Mouse (Mus musculus) T-cell, adult 66 days (primary cell): ENCODE data around the gene Npr1. TPM values are rescaled to one million over a fixed set of nuclear protein-coding genes. Genes with fewer than 3 reads are reported as not detected.

Source experiments
- total RNA-seq, 2 experiments: library from RNA; stranded (reverse); gene quantifications; 3 replicates in 1 of 2; 4 replicates in 1 of 2; pipeline ENCODE4 v1.2.4; 2023

The Npr1 gene
- total RNA-seq, result not detected

GRCm38 (mm10) chr3:90465686-90466310 is at the start of gene Npr1:
Gene Npr1, minus strand, starts transcription at chr3:90465866.

GRCm38 (mm10) chr3:90513796-90514590 is 48.3 kb upstream of the Npr1 start, which contains the start of the genes S100a1 and S100a13:
Gene S100a1, minus strand, starts transcription at chr3:90514392.
Gene S100a13, plus strand, starts transcription at chr3:90514435.

GRCm38 (mm10) chr3:90508950-90509746 is 43.5 kb upstream of the Npr1 start, which contains the start of gene Chtop:
Gene Chtop, minus strand, starts transcription at chr3:90509498.

GRCm38 (mm10) chr3:90490696-90491256 is 25.1 kb upstream of the Npr1 start, which contains the start of gene Snapin:
Gene Snapin, minus strand, starts transcription at chr3:90491033.

GRCm38 (mm10) chr3:90475831-90476611 is 10.4 kb upstream of the Npr1 start, which contains the start of gene Ilf2:
Gene Ilf2, plus strand, starts transcription at chr3:90476126.

GRCm38 (mm10) chr3:90433381-90434020 is 32.2 kb downstream of the Npr1 start, which contains the start of gene Ints3:
Gene Ints3, minus strand, starts transcription at chr3:90433622.

Other genes with a start within 250 kb of the Npr1 start
- 10 to 100 TPM; 63.9 to 76.8 TPM for gene Jtb, start 234.3 kb downstream of the Npr1 start, total RNA-seq
- not detected for gene Creb3l4, start 222.4 kb downstream of the Npr1 start, total RNA-seq
- gene Slc39a1, start 217.7 kb downstream of the Npr1 start, total RNA-seq, result 10 to 100 TPM; 25.3 to 28.3 TPM
- gene Crtc2, start 211.7 kb downstream of the Npr1 start, total RNA-seq, result 100 to 1,000 TPM in 1 of 2 experiments, 10 to 100 TPM in 1; 97.9 to 123 TPM
- 10 to 100 TPM; 73.7 to 80.7 TPM for gene Dennd4b, start 200.7 kb downstream of the Npr1 start, total RNA-seq
- gene Gatad2b, start 172.7 kb downstream of the Npr1 start, total RNA-seq, result 100 to 1,000 TPM; 109 to 114 TPM
- 1 to 10 TPM; 1.8 to 2.2 TPM for gene Slc27a3, start 75.9 kb downstream of the Npr1 start, total RNA-seq
- gene Ints3, start 32.2 kb downstream of the Npr1 start, total RNA-seq, result 10 to 100 TPM; 57.3 to 67.2 TPM
- gene Ilf2, start 10.3 kb upstream of the Npr1 start, total RNA-seq, result 10 to 100 TPM; 89.4 to 92.6 TPM
- 10 to 100 TPM; 36.9 to 38.9 TPM for gene Snapin, start 25.2 kb upstream of the Npr1 start, total RNA-seq
- gene Chtop, start 43.6 kb upstream of the Npr1 start, total RNA-seq, result 100 to 1,000 TPM; 183 to 188 TPM
- gene S100a1, start 48.5 kb upstream of the Npr1 start, total RNA-seq, result 1 to 10 TPM in 1 of 2 experiments, not detected in 1; 1.5 TPM
- gene S100a13, start 48.6 kb upstream of the Npr1 start, total RNA-seq, result 10 to 100 TPM; 38.2 to 40.3 TPM
- gene S100a14, start 61.0 kb upstream of the Npr1 start, total RNA-seq, result 1 to 10 TPM; 1.3 to 3.4 TPM
- gene S100a16, start 71.4 kb upstream of the Npr1 start, total RNA-seq, result not detected
- 1 to 10 TPM in 1 of 2 experiments, not detected in 1; 1.1 TPM for gene S100a3, start 94.7 kb upstream of the Npr1 start, total RNA-seq
- not detected for gene S100a2, start 124.4 kb upstream of the Npr1 start, total RNA-seq
- not detected for gene Gm42674, start 136.0 kb upstream of the Npr1 start, total RNA-seq
- gene S100a4, start 137.9 kb upstream of the Npr1 start, total RNA-seq, result 10 to 100 TPM; 34.0 to 64.5 TPM
- gene S100a5, start 142.7 kb upstream of the Npr1 start, total RNA-seq, result not detected
- 10 to 100 TPM; 23.8 to 39.8 TPM for gene S100a6, start 147.0 kb upstream of the Npr1 start, total RNA-seq
- gene S100a7a, start 188.2 kb upstream of the Npr1 start, total RNA-seq, result not detected
- 10 to 100 TPM in 1 of 2 experiments, 1 to 10 TPM in 1; 8.0 to 10.6 TPM for gene S100a8, start 203.1 kb upstream of the Npr1 start, total RNA-seq
- 10 to 100 TPM in 1 of 2 experiments, 1 to 10 TPM in 1; 8.2 to 12.7 TPM for gene S100a9, start 229.9 kb upstream of the Npr1 start, total RNA-seq